Mouse (Mus musculus) monocyte, adult 59 days (primary cell): ENCODE data around the gene Il15ra. TPM values are rescaled to one million over a fixed set of nuclear protein-coding genes. Genes with fewer than 3 reads are reported as not detected.

Source experiments
- total RNA-seq, 2 experiments: library from RNA; stranded (reverse); gene quantifications; one replicate each; pipeline ENCODE4 v1.2.4; 2023

Il15ra gene
- 10 to 100 TPM; 17.7 to 25.7 TPM for total RNA-seq

GRCm38 (mm10) chr2:11705201-11706025, at the start of gene Il15ra:
Il15ra (plus strand) TSS chr2:11705290.

GRCm38 (mm10) chr2:11777091-11778068, 72.3 kb downstream of the Il15ra start, which contains the start of the genes Fbh1 and Ankrd16:
Fbh1 (minus strand) TSS chr2:11777582.
Ankrd16 (plus strand) TSS chr2:11777876.

Other genes starting within 250 kb of the Il15ra start
- gene Pfkfb3, start 151.2 kb upstream of the Il15ra start, total RNA-seq, result 10 to 100 TPM; 65.4 to 83.1 TPM
- gene Rbm17, start 101.1 kb upstream of the Il15ra start, total RNA-seq, result 100 to 1,000 TPM; 119 to 127 TPM
- not detected for gene Gm17490, start 79.0 kb upstream of the Il15ra start, total RNA-seq
- gene Il2ra, start 62.5 kb upstream of the Il15ra start, total RNA-seq, result under 1 TPM; 0.52 to 0.97 TPM
- gene Fbh1, start 72.3 kb downstream of the Il15ra start, total RNA-seq, result 10 to 100 TPM; 67.0 to 72.4 TPM
- gene Ankrd16, start 72.6 kb downstream of the Il15ra start, total RNA-seq, result 10 to 100 TPM; 67.1 to 67.2 TPM